Mouse (Mus musculus): ENCODE measurements around the gene Lrrc29.

The Lrrc29 gene

GRCm38 (mm10) chr8:105345061-105345975 lies 19.2 kb upstream of the Lrrc29 start:
- DNase-seq (ENCODE audit: low read depth, low spot score), result no peak

- no peak for DNase-seq (ENCODE audit: low read depth, low spot score)
Measured at GRCm38 (mm10) chr8:105343791-105344574, 17.9 kb upstream of the Lrrc29 start.

GRCm38 (mm10) chr8:105342768-105343167 lies 16.7 kb upstream of the Lrrc29 start:
- DNase-seq (ENCODE audit: low read depth, low spot score), result no peak

GRCm38 (mm10) chr8:105341399-105341798 lies 15.3 kb upstream of the Lrrc29 start:
- DNase-seq (ENCODE audit: low read depth, low spot score), result no peak

- no peak for DNase-seq (ENCODE audit: low read depth, low spot score)
Measured at GRCm38 (mm10) chr8:105339886-105340635, 14.0 kb upstream of the Lrrc29 start.

- DNase-seq (ENCODE audit: low read depth, low spot score), result no peak
Measured at GRCm38 (mm10) chr8:105338992-105339391, 12.9 kb upstream of the Lrrc29 start.

- DNase-seq (ENCODE audit: low read depth, low spot score), result peak; percentile 18
Measured at GRCm38 (mm10) chr8:105336373-105337130, 10.5 kb upstream of the Lrrc29 start.

GRCm38 (mm10) chr8:105332523-105332922 lies 6.4 kb upstream of the Lrrc29 start:
- DNase-seq (ENCODE audit: low read depth, low spot score), result no peak

GRCm38 (mm10) chr8:105331931-105332330 lies 5.9 kb upstream of the Lrrc29 start:
- DNase-seq (ENCODE audit: low read depth, low spot score), result no peak

GRCm38 (mm10) chr8:105331469-105331868 lies 5.4 kb upstream of the Lrrc29 start:
- no peak for DNase-seq (ENCODE audit: low read depth, low spot score)

- no peak for DNase-seq (ENCODE audit: low read depth, low spot score)
Measured at GRCm38 (mm10) chr8:105330325-105330724, 4.2 kb upstream of the Lrrc29 start.

- DNase-seq (ENCODE audit: low read depth, low spot score), result no peak
Measured at GRCm38 (mm10) chr8:105326968-105327367, 890 bp upstream of the Lrrc29 start.

GRCm38 (mm10) chr8:105325641-105326093 lies 411 bp downstream of the Lrrc29 start:
- DNase-seq (ENCODE audit: low read depth, low spot score), result no peak

- no peak for DNase-seq (ENCODE audit: low read depth, low spot score)
Measured at GRCm38 (mm10) chr8:105323183-105323582, 2.9 kb downstream of the Lrrc29 start.

GRCm38 (mm10) chr8:105318662-105319190 lies 7.4 kb downstream of the Lrrc29 start:
- no peak for DNase-seq (ENCODE audit: low read depth, low spot score)

GRCm38 (mm10) chr8:105317941-105318340 lies 8.1 kb downstream of the Lrrc29 start:
- no peak for DNase-seq (ENCODE audit: low read depth, low spot score)

GRCm38 (mm10) chr8:105315073-105315769 lies 10.9 kb downstream of the Lrrc29 start:
- DNase-seq (ENCODE audit: low read depth, low spot score), result no peak

- no peak for DNase-seq (ENCODE audit: low read depth, low spot score)
Measured at GRCm38 (mm10) chr8:105313622-105314402, 12.3 kb downstream of the Lrrc29 start.

GRCm38 (mm10) chr8:105312891-105313481 lies 13.1 kb downstream of the Lrrc29 start:
- no peak for DNase-seq (ENCODE audit: low read depth, low spot score)
